Comparison of ENCODE assay signal across 23 mouse cellular contexts in the genomic region with DNA sequence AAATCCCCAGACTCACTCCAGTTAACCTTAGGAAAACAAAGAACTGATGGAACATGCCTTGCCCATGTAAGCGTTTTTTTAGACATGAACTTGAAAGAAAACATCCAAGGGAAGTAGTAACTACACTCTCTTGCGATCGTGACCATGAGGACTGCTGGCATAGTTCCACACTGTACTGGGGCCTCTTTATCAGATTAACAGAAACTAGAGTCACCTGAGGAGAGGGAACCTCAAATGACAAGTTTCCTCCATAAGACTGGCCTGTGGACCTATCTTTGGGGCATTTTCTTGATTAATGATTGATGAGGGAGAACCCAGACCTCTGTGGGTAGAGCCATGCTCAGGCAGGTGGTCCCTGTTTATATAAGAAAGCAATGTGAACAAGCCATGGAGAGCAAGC. TPM values are rescaled to one million over a fixed set of nuclear protein-coding genes. Genes with fewer than 3 reads are reported as not detected.
DNase-seq lines count a peak whose midpoint lies in the region; ATAC-seq and TF ChIP-seq lines count a peak whose summit lies in the region.
"Had no signal": no experiment of that assay in that cellular context is flagged by ENCODE, and none has a peak within 500 bp of the region (broad histone marks: within the 10 kb centered on the region; RNA-seq: fewer than 3 reads in every experiment).

No protein-coding gene starts in this region.

- no peak overlapping the region for H3K4me2 ChIP-seq in kidney, embryonic 15.5 days
- peak overlapping the region; percentile 52 for H3K4me2 ChIP-seq in intestine, postnatal 0 days (replicated peaks; ENCODE audit: low read depth)
- H3K4me2 ChIP-seq in stomach, postnatal 0 days (replicated peaks; ENCODE audit: low read depth) = no peak overlapping the region
- H3K4me2 ChIP-seq in midbrain, embryonic 13.5 days (replicated peaks) = no peak overlapping the region
- H3K4me2 ChIP-seq: forebrain, embryonic 13.5 days; heart, embryonic 13.5 days; hindbrain, embryonic 14.5 days had no signal

- no peaks in the 10 kb centered on the region for H3K79me2 ChIP-seq in MEL (ENCODE audit: control insufficient read depth, insufficient read depth, low read length, poor library complexity)

- H3K9me3 ChIP-seq in kidney, embryonic 15.5 days (replicated peaks) = no peaks in the 10 kb centered on the region
- no peaks in the 10 kb centered on the region for H3K9me3 ChIP-seq in MEL (replicated peaks; ENCODE audit: insufficient read depth, low read length)
- H3K9me3 ChIP-seq in intestine, postnatal 0 days (ENCODE audit: control insufficient read depth) = no peaks in the 10 kb centered on the region
- H3K9me3 ChIP-seq in stomach, postnatal 0 days (ENCODE audit: control insufficient read depth, low read length) = no peaks in the 10 kb centered on the region
- H3K9me3 ChIP-seq in midbrain, embryonic 13.5 days = no peaks in the 10 kb centered on the region
- H3K9me3 ChIP-seq: forebrain, embryonic 10.5 days; forebrain, embryonic 13.5 days; heart, embryonic 10.5 days; heart, embryonic 13.5 days had no signal

- no peaks in the 10 kb centered on the region for H3K36me3 ChIP-seq in kidney, embryonic 15.5 days
- H3K36me3 ChIP-seq in MEL (ENCODE audit: control insufficient read depth in 1 of 2, insufficient read depth in 2 of 2, low read length in 2 of 2) = peaks cover 0 to 11% of the 10 kb centered on the region in 2 experiments; a peak in 2 of 4 replicates
- H3K36me3 ChIP-seq in intestine, postnatal 0 days (ENCODE audit: control insufficient read depth, insufficient read depth) = no peaks in the 10 kb centered on the region
- no peaks in the 10 kb centered on the region for H3K36me3 ChIP-seq in stomach, postnatal 0 days (ENCODE audit: control insufficient read depth, insufficient read depth, low read length)
- H3K36me3 ChIP-seq in midbrain, embryonic 13.5 days = no peaks in the 10 kb centered on the region
- H3K36me3 ChIP-seq: forebrain, embryonic 10.5 days; heart, embryonic 10.5 days; heart, embryonic 13.5 days had no signal

- TF ChIP-seq POLR2A in MEL (IDR thresholded peaks at IDR 0.05; ENCODE audit: control insufficient read depth in 1 of 2, insufficient read depth in 1 of 2, low read depth in 1 of 2, low read length in 2 of 2, poor library complexity in 1 of 2) = no peak

- TF ChIP-seq RAD21 in MEL (IDR thresholded peaks at IDR 0.05; ENCODE audit: low read depth, low read length) = no peak

- ATAC-seq in kidney, embryonic 15.5 days (replicated peaks; ENCODE audit: low FRiP score) = no peak
- peak; percentile 65 for ATAC-seq in intestine, postnatal 0 days
- ATAC-seq in stomach, postnatal 0 days (ENCODE audit: low FRiP score, low TSS enrichment) = no peak
- ATAC-seq in midbrain, embryonic 13.5 days = no peak
- ATAC-seq: forebrain, embryonic 13.5 days; forebrain, embryonic 16.5 days; Patski had no signal

- no peak overlapping the region for H3K9ac ChIP-seq in kidney, embryonic 15.5 days
- peak overlapping the region; percentile 19; the same call in 1 of the 2 replicates for H3K9ac ChIP-seq in MEL (ENCODE audit: control insufficient read depth, low read depth, low read length, poor library complexity, severe bottlenecking)
- no peak overlapping the region for H3K9ac ChIP-seq in intestine, postnatal 0 days (ENCODE audit: low read depth, low read length)
- H3K9ac ChIP-seq in stomach, postnatal 0 days (ENCODE audit: low read length) = no peak overlapping the region
- no peak overlapping the region for H3K9ac ChIP-seq in midbrain, embryonic 13.5 days (replicated peaks)
- H3K9ac ChIP-seq: forebrain, embryonic 13.5 days; heart, embryonic 13.5 days; hindbrain, embryonic 14.5 days had no signal

- DNase-seq in kidney, adult 18-20 months = no peak
- DNase-seq in MEL (ENCODE audit: low read depth, low spot score) = peak; percentile 67
- DNase-seq in stomach, postnatal 0 days (ENCODE audit: low spot score) = peak; percentile 14
- no peak for DNase-seq in retina, embryonic 14.5 days (ENCODE audit: low spot score)
- DNase-seq: adrenal gland, postnatal 10 days; cerebellum, adult 11 months; cerebellum, adult 2 months; cerebellum, adult 9-11 months; gastrocnemius, postnatal 10 days; gastrocnemius, postnatal 36 days; heart, adult 2 months; heart, postnatal 14 days; heart, postnatal 4 days had no signal

- no peak overlapping the region for H3K4me3 ChIP-seq in kidney, embryonic 15.5 days (replicated peaks)
- peak overlapping the region in 1 of 2 experiments; percentile 28; a peak in 2 of 4 replicates for H3K4me3 ChIP-seq in MEL (ENCODE audit: control insufficient read depth in 1 of 2, insufficient read depth in 1 of 2, low read depth in 2 of 2, low read length in 2 of 2)
- no peak overlapping the region for H3K4me3 ChIP-seq in intestine, postnatal 0 days (ENCODE audit: low read depth, low read length)
- H3K4me3 ChIP-seq in stomach, postnatal 0 days (ENCODE audit: low read depth, low read length) = no peak overlapping the region
- no peak overlapping the region for H3K4me3 ChIP-seq in midbrain, embryonic 13.5 days (replicated peaks)
- H3K4me3 ChIP-seq: forebrain, embryonic 10.5 days; forebrain, embryonic 13.5 days; heart, adult 2 months; heart, embryonic 10.5 days; heart, embryonic 13.5 days had no signal

- H3K27ac ChIP-seq in kidney, embryonic 15.5 days = peak overlapping the region; percentile 42; the same call in 1 of the 2 replicates
- peak overlapping the region; percentile 45 for H3K27ac ChIP-seq in MEL (ENCODE audit: control insufficient read depth, low read depth, low read length)
- H3K27ac ChIP-seq in intestine, postnatal 0 days (ENCODE audit: low read depth, low read length) = peak overlapping the region; percentile 35; the same call in 1 of the 2 replicates
- H3K27ac ChIP-seq in stomach, postnatal 0 days (replicated peaks) = no peak overlapping the region
- no peak overlapping the region for H3K27ac ChIP-seq in midbrain, embryonic 13.5 days
- H3K27ac ChIP-seq: forebrain, embryonic 10.5 days; forebrain, embryonic 13.5 days; heart, adult 2 months; heart, embryonic 10.5 days; heart, embryonic 13.5 days; hindbrain, embryonic 14.5 days had no signal

- TF ChIP-seq EP300 in MEL (IDR thresholded peaks at IDR 0.05; ENCODE audit: low read depth in 1 of 2, low read length in 2 of 2) = peak; percentile 33 to 75; a peak in 2 of 4 replicates
- no peak for TF ChIP-seq EP300 in stomach, postnatal 0 days (optimal IDR thresholded peaks at IDR 0.05)

- H3K4me1 ChIP-seq in kidney, embryonic 15.5 days = peaks cover 5% of the 10 kb centered on the region
- H3K4me1 ChIP-seq in MEL (ENCODE audit: control insufficient read depth in 1 of 2, insufficient read depth in 2 of 2, low read length in 2 of 2) = peaks cover 20% of the 10 kb centered on the region in 2 experiments
- no peaks in the 10 kb centered on the region for H3K4me1 ChIP-seq in intestine, postnatal 0 days (replicated peaks; ENCODE audit: control insufficient read depth, insufficient read depth, low read length)
- no peaks in the 10 kb centered on the region for H3K4me1 ChIP-seq in stomach, postnatal 0 days (replicated peaks; ENCODE audit: control insufficient read depth, insufficient read depth)
- H3K4me1 ChIP-seq in midbrain, embryonic 13.5 days (replicated peaks) = no peaks in the 10 kb centered on the region
- H3K4me1 ChIP-seq: forebrain, embryonic 10.5 days; forebrain, embryonic 13.5 days; heart, embryonic 13.5 days had no signal

- H3K27me3 ChIP-seq in kidney, embryonic 15.5 days = no peaks in the 10 kb centered on the region
- no peaks in the 10 kb centered on the region for H3K27me3 ChIP-seq in MEL (ENCODE audit: control insufficient read depth in 1 of 2, insufficient read depth in 2 of 2, low read length in 2 of 2)
- no peaks in the 10 kb centered on the region for H3K27me3 ChIP-seq in intestine, postnatal 0 days (replicated peaks; ENCODE audit: control insufficient read depth, insufficient read depth, low read length)
- no peaks in the 10 kb centered on the region for H3K27me3 ChIP-seq in stomach, postnatal 0 days (ENCODE audit: control insufficient read depth, insufficient read depth, low read length)
- no peaks in the 10 kb centered on the region for H3K27me3 ChIP-seq in midbrain, embryonic 13.5 days
- H3K27me3 ChIP-seq: forebrain, embryonic 13.5 days; heart, embryonic 13.5 days had no signal

- 57% methylated on average over 3 of the region's 3 CpGs for WGBS in kidney, embryonic 15.5 days
- 37% methylated on average over 3 of the region's 3 CpGs for WGBS in intestine, postnatal 0 days
- WGBS in stomach, postnatal 0 days = 45% methylated on average over 3 of the region's 3 CpGs
- 94% methylated on average over 3 of the region's 3 CpGs for WGBS in midbrain, embryonic 13.5 days

- TF ChIP-seq CTCF in MEL (IDR thresholded peaks at IDR 0.05 in 2 of 3, conservative IDR thresholded peaks at IDR 0.05 in 1 of 3; ENCODE audit: control insufficient read depth in 1 of 3, insufficient read depth in 1 of 3, low read depth in 2 of 3, low read length in 3 of 3, poor library complexity in 1 of 3, severe bottlenecking in 1 of 3) = no peak
- TF ChIP-seq CTCF in intestine, postnatal 0 days (IDR thresholded peaks at IDR 0.05; ENCODE audit: low read depth) = no peak
- no peak for TF ChIP-seq CTCF in stomach, postnatal 0 days (IDR thresholded peaks at IDR 0.05; ENCODE audit: low read depth)

TF ChIP-seq in MEL, 35 proteins besides CTCF, POLR2A, EP300 and RAD21 (continues in another document):
- 0 out of 2 replicates have a peak, but pooled peaks have one; percentile 41 for TF ChIP-seq MYB (IDR thresholded peaks at IDR 0.05; ENCODE audit: low read depth, low read length)
- no peak for TF ChIP-seq KAT2A (conservative IDR thresholded peaks at IDR 0.05; ENCODE audit: low read depth, low read length)
- peak; percentile 7; the same call in 1 of the 2 replicates for TF ChIP-seq SIN3A (IDR thresholded peaks at IDR 0.05; ENCODE audit: low read length)
- peak; percentile 82 for TF ChIP-seq MYC (IDR thresholded peaks at IDR 0.05; ENCODE audit: low read depth, low read length)
- TF ChIP-seq BHLHE40 (IDR thresholded peaks at IDR 0.05; ENCODE audit: borderline replicate concordance, low read depth, low read length) = peak; percentile 83; the same call in 1 of the 2 replicates
- peak; percentile 74 for TF ChIP-seq MAX (IDR thresholded peaks at IDR 0.05; ENCODE audit: low read length)
- TF ChIP-seq MEF2A (IDR thresholded peaks at IDR 0.05; ENCODE audit: extremely low read depth, insufficient replicate concordance, low read depth, low read length, poor library complexity, severe bottlenecking) = no peak
- TF ChIP-seq USF1 (IDR thresholded peaks at IDR 0.05; ENCODE audit: low read depth, low read length) = peak; percentile 34; the same call in 1 of the 2 replicates

RNA-seq across cellular contexts. Expression of a gene that starts 44.7 kb away (rescaled TPM):
- 3.7 and 4.2 TPM in 2 replicates for polyA plus RNA-seq in kidney, embryonic 15.5 days (2015; fragmentation: Nextera tagmentation; extraction: Ambion mirVana)
- 16.1 and 17.8 TPM in 2 replicates for total RNA-seq in MEL (2012; rRNA removed)
- 10 to 100 TPM in 1 of 2 experiments, not detected in 1; 30.1 TPM for polyA plus RNA-seq in MEL (2012; ENCODE audit: insufficient read depth in 1 of 2, insufficient read length in 2 of 2, low read depth in 1 of 2, low replicate concordance in 2 of 2, missing spikeins in 1 of 2)
- 7.2 and 7.5 TPM in 2 replicates for polyA plus RNA-seq in intestine, postnatal 0 days (2015; fragmentation: Nextera tagmentation; extraction: Ambion mirVana)
- polyA plus RNA-seq in stomach, postnatal 0 days (2015; fragmentation: Nextera tagmentation; extraction: Ambion mirVana) = 3.3 and 3.4 TPM in 2 replicates
- polyA plus RNA-seq in midbrain, embryonic 13.5 days (2015; fragmentation: Nextera tagmentation; extraction: Ambion mirVana) = 0.45 and 0.46 TPM in 2 replicates

Comparison
In these comparisons a context has a peak if more than half of its experiments do, and no peak if none do; other contexts are left out.
1. H3K27ac ChIP-seq: peak in kidney, embryonic 15.5 days (single experiment), MEL (single experiment) and intestine, postnatal 0 days (single experiment); none in stomach, postnatal 0 days (single experiment) and midbrain, embryonic 13.5 days (single experiment).
2. DNase-seq: peak in MEL (single experiment) and stomach, postnatal 0 days (single experiment); none in kidney, adult 18-20 months (single experiment) and retina, embryonic 14.5 days (single experiment).